Mouse (Mus musculus): ENCODE measurements around the gene R3hdm4. TPM values are rescaled to one million over a fixed set of nuclear protein-coding genes. Genes with fewer than 3 reads are reported as not detected.

R3hdm4 gene
- polyA plus RNA-seq, 1 experiment from 2014 or later = 112 TPM

DNA sequence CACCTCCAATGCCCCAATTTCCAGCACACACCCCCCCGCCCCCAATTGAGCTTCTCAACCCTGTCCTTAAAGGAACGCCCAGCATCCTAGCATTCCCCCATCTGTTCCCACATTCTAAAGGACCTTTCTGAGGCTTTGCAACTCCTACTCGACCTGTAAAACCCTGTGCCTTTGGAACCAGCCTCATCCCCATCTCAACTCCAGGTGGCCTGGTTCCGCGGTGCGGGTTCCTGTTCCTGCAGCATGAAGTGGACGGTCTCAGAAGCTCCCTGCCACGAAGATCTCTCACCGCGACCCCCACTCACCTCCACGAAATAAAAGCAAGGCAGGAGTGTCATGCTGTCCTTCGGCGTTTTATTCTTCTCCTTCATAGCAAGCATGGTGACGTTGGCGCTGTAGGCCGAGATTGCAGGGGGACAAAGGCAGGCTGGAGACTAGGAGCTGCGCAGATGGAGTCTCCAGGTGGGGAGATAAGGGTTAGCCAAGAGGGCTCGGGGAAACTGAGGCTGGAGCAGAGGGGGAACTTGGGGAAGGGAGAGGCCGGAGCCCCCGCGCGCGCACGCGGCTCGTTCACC lies 47.2 kb downstream of the R3hdm4 start:
- Histone ChIP-seq H3K9ac (ENCODE audit: low read length) (peak overlapping the region; percentile 72), H3K4me1 (ENCODE audit: control insufficient read depth, insufficient read depth, low read length) (peaks cover 3% of the 10 kb centered on the region; the same call in 1 of the 2 replicates), H3K27ac (ENCODE audit: low read length) (no peak overlapping the region), H3K4me2 (ENCODE audit: low read depth, low read length) (peak overlapping the region; percentile 99), H3K36me3 (ENCODE audit: control insufficient read depth, insufficient read depth) (no peaks in the 10 kb centered on the region), H3K27me3 (ENCODE audit: control insufficient read depth, insufficient read depth, low read length) (no peaks in the 10 kb centered on the region), H3K9me3 (replicated peaks; ENCODE audit: control insufficient read depth, low read length) (no peaks in the 10 kb centered on the region), H3K4me3 (ENCODE audit: low read length) (peak overlapping the region; percentile 65)
- 0 out of 2 replicates have a peak, but pooled peaks have one; percentile 4 for ATAC-seq (replicated peaks; ENCODE audit: extremely low read depth, insufficient read depth, low FRiP score)
- 3% methylated on average over 26 of the region's 26 CpGs for WGBS

DNA sequence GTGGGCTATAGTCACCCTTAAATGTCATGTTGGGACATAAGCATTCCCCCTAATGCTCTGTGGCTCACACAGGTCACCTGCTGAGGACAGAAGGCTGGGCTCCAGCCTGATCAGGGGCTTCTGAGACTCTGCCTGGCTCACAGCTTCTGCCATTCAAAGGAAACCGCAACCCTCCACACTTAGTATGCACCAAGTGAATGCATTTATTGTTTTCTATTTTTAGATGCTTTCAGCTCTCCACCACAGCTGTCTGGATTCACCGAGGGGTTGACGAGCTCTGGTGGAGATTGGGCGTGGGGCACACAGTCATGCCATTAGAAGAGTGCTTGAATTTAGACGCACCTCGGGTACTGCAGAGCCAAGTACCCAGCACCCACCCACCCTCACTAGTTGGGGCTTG lies 47.7 kb downstream of the R3hdm4 start:
- H3K4me2 ChIP-seq (ENCODE audit: low read depth, low read length) = peak overlapping the region; percentile 99
- peak overlapping the region; percentile 65 for H3K4me3 ChIP-seq (ENCODE audit: low read length)
- no peaks in the 10 kb centered on the region for H3K27me3 ChIP-seq (ENCODE audit: control insufficient read depth, insufficient read depth, low read length)
- H3K27ac ChIP-seq (ENCODE audit: low read length) = no peak overlapping the region
- H3K4me1 ChIP-seq (ENCODE audit: control insufficient read depth, insufficient read depth, low read length) = peaks cover 3% of the 10 kb centered on the region; the same call in 1 of the 2 replicates
- H3K9me3 ChIP-seq (replicated peaks; ENCODE audit: control insufficient read depth, low read length) = no peaks in the 10 kb centered on the region
- no peak for ATAC-seq (replicated peaks; ENCODE audit: extremely low read depth, insufficient read depth, low FRiP score)
- H3K9ac ChIP-seq (ENCODE audit: low read length) = peak overlapping the region; percentile 72; the same call in 1 of the 2 replicates
- WGBS = 14% methylated on average over 6 of the region's 6 CpGs
- no peaks in the 10 kb centered on the region for H3K36me3 ChIP-seq (ENCODE audit: control insufficient read depth, insufficient read depth)

DNA sequence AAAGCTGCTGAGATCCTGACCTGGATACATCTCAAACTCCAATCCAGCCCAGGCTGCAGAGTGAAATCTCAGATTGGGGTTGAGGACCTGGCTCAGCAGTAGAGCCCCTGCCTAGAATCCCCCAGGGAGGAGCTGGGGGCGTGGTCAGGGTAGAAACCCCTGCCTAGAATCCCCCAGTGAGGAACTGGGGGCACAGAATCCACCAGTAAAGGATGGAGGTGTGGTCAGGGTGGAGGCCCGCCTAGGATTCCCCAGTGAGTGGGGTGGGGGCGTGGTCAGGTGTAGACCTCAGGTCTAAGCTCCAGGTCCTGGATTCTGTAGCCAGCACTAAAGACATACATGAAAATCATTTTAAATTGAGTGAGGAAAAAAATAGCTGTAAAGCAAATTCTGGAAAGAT lies 48.1 kb downstream of the R3hdm4 start:
- H3K4me3 ChIP-seq (ENCODE audit: low read length) = no peak overlapping the region
- WGBS = 39% methylated on average over 3 of the region's 3 CpGs
- H3K4me2 ChIP-seq (ENCODE audit: low read depth, low read length) = 0 out of 2 replicates have a peak overlapping the region, but pooled peaks have one; percentile 99
- H3K4me1 ChIP-seq (ENCODE audit: control insufficient read depth, insufficient read depth, low read length) = peaks cover 3% of the 10 kb centered on the region; the same call in 1 of the 2 replicates
- H3K9me3 ChIP-seq (replicated peaks; ENCODE audit: control insufficient read depth, low read length) = no peaks in the 10 kb centered on the region
- no peaks in the 10 kb centered on the region for H3K27me3 ChIP-seq (ENCODE audit: control insufficient read depth, insufficient read depth, low read length)
- no peak overlapping the region for H3K9ac ChIP-seq (ENCODE audit: low read length)
- ATAC-seq (replicated peaks; ENCODE audit: extremely low read depth, insufficient read depth, low FRiP score) = no peak
- no peaks in the 10 kb centered on the region for H3K36me3 ChIP-seq (ENCODE audit: control insufficient read depth, insufficient read depth)
- no peak overlapping the region for H3K27ac ChIP-seq (ENCODE audit: low read length)

DNA sequence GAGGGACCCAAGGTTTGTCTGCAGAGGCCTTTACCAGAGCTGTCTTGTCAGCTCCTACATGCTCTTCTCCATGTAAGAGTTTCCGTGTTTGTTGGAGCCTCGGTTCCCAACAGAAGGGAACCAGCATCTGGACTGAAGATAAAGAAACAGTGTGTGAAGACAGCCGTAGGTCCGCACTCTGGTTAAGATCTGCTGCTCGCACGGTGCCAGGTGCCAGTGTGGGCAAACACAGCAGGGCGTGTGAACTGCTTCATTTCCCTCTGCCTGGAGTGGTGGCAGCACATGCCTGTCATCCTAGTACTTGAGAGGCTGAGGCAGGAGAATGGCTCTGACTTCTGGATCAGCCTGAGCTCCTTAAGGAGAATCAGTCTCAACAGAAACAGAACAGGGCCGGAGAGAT lies 49.2 kb downstream of the R3hdm4 start:
- 79% methylated on average over 8 of the region's 8 CpGs for WGBS
- H3K4me2 ChIP-seq (ENCODE audit: low read depth, low read length) = no peak overlapping the region

DNA sequence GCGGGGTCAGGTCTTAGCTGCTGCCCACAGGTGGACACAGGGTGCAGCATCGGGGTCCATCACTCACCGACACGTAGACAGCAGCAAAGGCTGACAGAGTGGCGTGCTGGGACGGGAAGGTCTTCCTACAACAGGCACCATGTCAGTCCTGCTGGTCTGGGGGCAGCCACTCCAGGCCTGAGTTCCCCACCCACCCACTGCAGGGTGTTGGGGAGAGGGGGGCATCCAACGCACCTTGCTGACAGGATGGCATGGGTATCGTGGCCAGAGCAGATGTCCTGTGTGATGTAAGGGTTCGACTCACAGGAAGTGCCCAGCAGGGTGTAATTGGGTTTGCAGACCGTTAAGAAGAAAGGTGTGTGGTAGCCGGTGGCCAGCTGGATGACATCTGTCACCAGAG lies 54.4 kb downstream of the R3hdm4 start:
- no peak for ATAC-seq (replicated peaks; ENCODE audit: extremely low read depth, insufficient read depth, low FRiP score)
- Histone ChIP-seq H3K27me3 (ENCODE audit: control insufficient read depth, insufficient read depth, low read length) (no peaks in the 10 kb centered on the region), H3K36me3 (ENCODE audit: control insufficient read depth, insufficient read depth) (peaks cover 18% of the 10 kb centered on the region), H3K4me2 (ENCODE audit: low read depth, low read length) (no peak overlapping the region), H3K4me3 (ENCODE audit: low read length) (no peak overlapping the region), H3K27ac (ENCODE audit: low read length) (no peak overlapping the region), H3K9ac (ENCODE audit: low read length) (no peak overlapping the region), H3K4me1 (ENCODE audit: control insufficient read depth, insufficient read depth, low read length) (0 out of 2 replicates have a peak, but pooled peaks cover 4% of the 10 kb centered on the region), H3K9me3 (replicated peaks; ENCODE audit: control insufficient read depth, low read length) (no peaks in the 10 kb centered on the region)
- WGBS = 82% methylated on average over 11 of the region's 11 CpGs

More for the DNA sequence above, 49.2 kb downstream of the R3hdm4 start:
- Histone ChIP-seq H3K4me1 (ENCODE audit: control insufficient read depth, insufficient read depth, low read length) (peaks cover 3% of the 10 kb centered on the region; the same call in 1 of the 2 replicates), H3K9me3 (replicated peaks; ENCODE audit: control insufficient read depth, low read length) (no peaks in the 10 kb centered on the region), H3K36me3 (ENCODE audit: control insufficient read depth, insufficient read depth) (no peaks in the 10 kb centered on the region), H3K9ac (ENCODE audit: low read length) (no peak overlapping the region), H3K27ac (ENCODE audit: low read length) (no peak overlapping the region), H3K4me3 (ENCODE audit: low read length) (no peak overlapping the region), H3K27me3 (ENCODE audit: control insufficient read depth, insufficient read depth, low read length) (no peaks in the 10 kb centered on the region)
- ATAC-seq (replicated peaks; ENCODE audit: extremely low read depth, insufficient read depth, low FRiP score) = no peak

DNA sequence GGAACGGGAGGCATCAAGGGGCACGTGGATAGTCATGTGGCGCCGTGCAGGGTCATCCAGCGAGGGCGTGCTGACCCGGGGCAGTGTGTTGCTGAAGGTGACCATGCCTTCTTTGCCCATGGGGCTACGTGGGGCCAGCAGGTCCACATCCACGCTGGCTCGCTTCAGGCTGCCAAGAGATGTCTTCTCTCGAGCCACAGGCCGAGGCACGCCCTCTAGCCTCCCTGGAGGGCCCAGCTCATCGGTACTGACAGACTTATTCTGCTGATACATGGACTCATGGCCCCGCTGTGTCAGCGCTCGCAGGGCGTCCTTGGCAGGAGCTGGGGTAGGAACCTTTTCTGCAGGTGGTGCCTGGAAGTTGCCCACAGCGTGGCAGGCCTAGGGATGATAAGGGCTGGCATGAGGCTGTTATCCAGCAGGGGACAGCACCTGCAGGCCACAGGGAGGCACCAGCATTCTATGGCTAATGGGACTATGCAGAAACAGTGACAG lies 55.2 kb downstream of the R3hdm4 start:
- WGBS = 53% methylated on average over 19 of the region's 19 CpGs
- H3K27ac ChIP-seq (ENCODE audit: low read length) = peak overlapping the region; percentile 3; the same call in 1 of the 2 replicates

GRCm38 (mm10) chr10:79865189-79865601 lies 55.8 kb downstream of the R3hdm4 start:
- 0 out of 2 replicates have a peak, but pooled peaks cover 4% of the 10 kb centered on the region for H3K4me1 ChIP-seq (ENCODE audit: control insufficient read depth, insufficient read depth, low read length)
- ATAC-seq (replicated peaks; ENCODE audit: extremely low read depth, insufficient read depth, low FRiP score) = peak; percentile 19
- H3K4me3 ChIP-seq (ENCODE audit: low read length) = no peak overlapping the region
- no peak overlapping the region for H3K4me2 ChIP-seq (ENCODE audit: low read depth, low read length)
- H3K36me3 ChIP-seq (ENCODE audit: control insufficient read depth, insufficient read depth) = peaks cover 32% of the 10 kb centered on the region
- H3K9me3 ChIP-seq (replicated peaks; ENCODE audit: control insufficient read depth, low read length) = no peaks in the 10 kb centered on the region
- 50% methylated on average over 12 of the region's 12 CpGs for WGBS
- no peak overlapping the region for H3K27ac ChIP-seq (ENCODE audit: low read length)
- no peak overlapping the region for H3K9ac ChIP-seq (ENCODE audit: low read length)
- H3K27me3 ChIP-seq (ENCODE audit: control insufficient read depth, insufficient read depth, low read length) = no peaks in the 10 kb centered on the region

More for the DNA sequence above, 55.2 kb downstream of the R3hdm4 start:
- H3K4me3 ChIP-seq (ENCODE audit: low read length) = no peak overlapping the region
- H3K36me3 ChIP-seq (ENCODE audit: control insufficient read depth, insufficient read depth) = peaks cover 26% of the 10 kb centered on the region
- no peak overlapping the region for H3K4me2 ChIP-seq (ENCODE audit: low read depth, low read length)
- H3K27me3 ChIP-seq (ENCODE audit: control insufficient read depth, insufficient read depth, low read length) = no peaks in the 10 kb centered on the region
- H3K4me1 ChIP-seq (ENCODE audit: control insufficient read depth, insufficient read depth, low read length) = 0 out of 2 replicates have a peak, but pooled peaks cover 4% of the 10 kb centered on the region
- ATAC-seq (replicated peaks; ENCODE audit: extremely low read depth, insufficient read depth, low FRiP score) = peak; percentile 24; the same call in 1 of the 2 replicates
- no peaks in the 10 kb centered on the region for H3K9me3 ChIP-seq (replicated peaks; ENCODE audit: control insufficient read depth, low read length)
- no peak overlapping the region for H3K9ac ChIP-seq (ENCODE audit: low read length)

GRCm38 (mm10) chr10:79864351-79865188 lies 56.4 kb downstream of the R3hdm4 start:
- ATAC-seq (replicated peaks; ENCODE audit: extremely low read depth, insufficient read depth, low FRiP score) = no peak
- H3K4me2 ChIP-seq (ENCODE audit: low read depth, low read length) = no peak overlapping the region
- H3K4me1 ChIP-seq (ENCODE audit: control insufficient read depth, insufficient read depth, low read length) = peaks cover 7% of the 10 kb centered on the region
- no peak overlapping the region for H3K27ac ChIP-seq (ENCODE audit: low read length)
- H3K9ac ChIP-seq (ENCODE audit: low read length) = no peak overlapping the region
- no peak overlapping the region for H3K4me3 ChIP-seq (ENCODE audit: low read length)
- 50% methylated on average over 10 of the region's 10 CpGs for WGBS
- H3K36me3 ChIP-seq (ENCODE audit: control insufficient read depth, insufficient read depth) = peaks cover 38% of the 10 kb centered on the region
- H3K27me3 ChIP-seq (ENCODE audit: control insufficient read depth, insufficient read depth, low read length) = no peaks in the 10 kb centered on the region
- no peaks in the 10 kb centered on the region for H3K9me3 ChIP-seq (replicated peaks; ENCODE audit: control insufficient read depth, low read length)

DNA sequence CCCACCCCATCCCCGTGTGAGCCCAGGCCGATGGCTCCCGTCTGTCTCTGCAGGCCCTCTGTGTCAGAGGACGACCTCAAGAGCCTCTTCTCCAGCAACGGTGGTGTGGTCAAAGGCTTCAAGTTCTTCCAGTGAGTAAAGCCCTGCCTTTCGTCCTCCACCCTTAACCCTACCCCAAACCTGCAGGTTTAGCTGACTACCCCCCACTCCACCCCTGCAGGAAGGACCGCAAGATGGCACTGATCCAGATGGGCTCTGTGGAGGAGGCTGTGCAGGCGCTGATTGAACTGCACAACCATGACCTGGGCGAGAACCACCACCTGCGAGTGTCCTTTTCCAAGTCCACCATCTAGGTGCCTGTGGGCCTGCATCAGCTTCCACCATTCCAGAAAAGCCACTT lies 58.1 kb downstream of the R3hdm4 start:
- Histone ChIP-seq H3K4me1 (ENCODE audit: control insufficient read depth, insufficient read depth, low read length) (peaks cover 23% of the 10 kb centered on the region), H3K4me3 (ENCODE audit: low read length) (no peak overlapping the region), H3K9me3 (replicated peaks; ENCODE audit: control insufficient read depth, low read length) (no peaks in the 10 kb centered on the region), H3K9ac (ENCODE audit: low read length) (no peak overlapping the region), H3K27ac (ENCODE audit: low read length) (no peak overlapping the region), H3K4me2 (ENCODE audit: low read depth, low read length) (no peak overlapping the region), H3K27me3 (ENCODE audit: control insufficient read depth, insufficient read depth, low read length) (no peaks in the 10 kb centered on the region), H3K36me3 (ENCODE audit: control insufficient read depth, insufficient read depth) (peaks cover 45% of the 10 kb centered on the region)
- no peak for ATAC-seq (replicated peaks; ENCODE audit: extremely low read depth, insufficient read depth, low FRiP score)
- 58% methylated on average over 10 of the region's 10 CpGs for WGBS

All from heart, embryonic 16.5 days (tissue).